Mouse (Mus musculus): ENCODE results near the gene Dnajc13. TPM values are rescaled to one million over a fixed set of nuclear protein-coding genes. Genes with fewer than 3 reads are reported as not detected.

Dnajc13 gene
- polyA plus RNA-seq, 1 experiment: 107 TPM

- Histone ChIP-seq H3K4me3 (ENCODE audit: insufficient read depth, low read length) (no peak overlapping the region), H3K4me1 (ENCODE audit: control insufficient read depth, insufficient read depth, low read length) (no peaks in the 10 kb centered on the region), H3K27ac (ENCODE audit: insufficient read depth, low read length) (no peak overlapping the region)
- TF ChIP-seq POLR2A (IDR thresholded peaks at IDR 0.05; ENCODE audit: low read depth, low read length) (no peak), CTCF (IDR thresholded peaks at IDR 0.05; ENCODE audit: borderline replicate concordance, insufficient read depth, low read length) (no peak)
Observed at GRCm38 (mm10) chr9:104280725-104281495, 18.2 kb upstream of the Dnajc13 start.

- no peak overlapping the region for H3K27ac ChIP-seq (ENCODE audit: insufficient read depth, low read length)
- TF ChIP-seq POLR2A (IDR thresholded peaks at IDR 0.05; ENCODE audit: low read depth, low read length) (no peak), CTCF (IDR thresholded peaks at IDR 0.05; ENCODE audit: borderline replicate concordance, insufficient read depth, low read length) (no peak)
- H3K4me3 ChIP-seq (ENCODE audit: insufficient read depth, low read length): no peak overlapping the region
- H3K4me1 ChIP-seq (ENCODE audit: control insufficient read depth, insufficient read depth, low read length): no peaks in the 10 kb centered on the region
Observed at GRCm38 (mm10) chr9:104277528-104278162, 14.9 kb upstream of the Dnajc13 start.

- Histone ChIP-seq H3K27ac (ENCODE audit: insufficient read depth, low read length) (no peak overlapping the region), H3K4me3 (ENCODE audit: insufficient read depth, low read length) (no peak overlapping the region), H3K4me1 (ENCODE audit: control insufficient read depth, insufficient read depth, low read length) (no peaks in the 10 kb centered on the region)
- TF ChIP-seq POLR2A (IDR thresholded peaks at IDR 0.05; ENCODE audit: low read depth, low read length): no peak
Observed at GRCm38 (mm10) chr9:104275084-104275785, 12.5 kb upstream of the Dnajc13 start.

- TF ChIP-seq POLR2A (IDR thresholded peaks at IDR 0.05; ENCODE audit: low read depth, low read length) (no peak), CTCF (IDR thresholded peaks at IDR 0.05; ENCODE audit: borderline replicate concordance, insufficient read depth, low read length) (no peak)
Observed at GRCm38 (mm10) chr9:104272057-104272456, 9.3 kb upstream of the Dnajc13 start.

GRCm38 (mm10) chr9:104271642-104272041, 8.9 kb upstream of the Dnajc13 start:
- Histone ChIP-seq H3K4me1 (ENCODE audit: control insufficient read depth, insufficient read depth, low read length) (no peaks in the 10 kb centered on the region), H3K27ac (ENCODE audit: insufficient read depth, low read length) (no peak overlapping the region), H3K4me3 (ENCODE audit: insufficient read depth, low read length) (no peak overlapping the region)
- no peak for TF ChIP-seq POLR2A (IDR thresholded peaks at IDR 0.05; ENCODE audit: low read depth, low read length)
- TF ChIP-seq CTCF (IDR thresholded peaks at IDR 0.05; ENCODE audit: borderline replicate concordance, insufficient read depth, low read length): no peak

More at GRCm38 (mm10) chr9:104272057-104272456, 9.3 kb upstream of the Dnajc13 start:
- no peak overlapping the region for H3K4me3 ChIP-seq (ENCODE audit: insufficient read depth, low read length)
- no peak overlapping the region for H3K27ac ChIP-seq (ENCODE audit: insufficient read depth, low read length)
- no peaks in the 10 kb centered on the region for H3K4me1 ChIP-seq (ENCODE audit: control insufficient read depth, insufficient read depth, low read length)

- H3K4me1 ChIP-seq (ENCODE audit: control insufficient read depth, insufficient read depth, low read length): no peaks in the 10 kb centered on the region
Observed at GRCm38 (mm10) chr9:104269944-104270343, 7.2 kb upstream of the Dnajc13 start.

DNA sequence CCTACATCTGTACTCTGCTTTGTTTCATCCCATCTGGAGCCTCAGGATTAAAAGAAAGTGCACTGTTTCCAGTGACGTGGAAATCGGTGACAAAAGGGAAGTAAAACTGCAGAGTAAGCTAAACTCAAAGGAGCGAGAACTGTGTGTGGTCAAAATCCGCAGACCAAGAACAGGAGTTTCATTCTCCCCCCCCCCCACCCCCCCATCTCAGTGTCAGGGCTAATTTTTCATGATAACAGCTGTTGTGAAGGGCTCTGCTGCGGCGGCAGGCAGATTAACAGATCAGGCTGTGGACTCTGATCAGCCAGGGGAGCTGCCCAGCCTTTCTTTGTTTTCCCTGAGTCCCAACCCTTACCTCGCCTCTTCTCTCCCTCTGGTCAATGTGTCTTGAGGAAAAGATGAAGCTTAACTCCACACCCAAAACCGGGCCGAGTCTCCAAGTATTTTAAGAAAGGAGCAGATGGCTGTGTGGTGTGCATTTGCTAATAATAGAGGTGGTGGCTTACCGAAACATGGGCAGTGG, 6.7 kb upstream of the Dnajc13 start:
- H3K4me3 ChIP-seq (ENCODE audit: insufficient read depth, low read length): no peak overlapping the region
- TF ChIP-seq POLR2A (IDR thresholded peaks at IDR 0.05; ENCODE audit: low read depth, low read length) (no peak), CTCF (IDR thresholded peaks at IDR 0.05; ENCODE audit: borderline replicate concordance, insufficient read depth, low read length) (no peak)

More at GRCm38 (mm10) chr9:104269944-104270343, 7.2 kb upstream of the Dnajc13 start:
- no peak for TF ChIP-seq POLR2A (IDR thresholded peaks at IDR 0.05; ENCODE audit: low read depth, low read length)
- TF ChIP-seq CTCF (IDR thresholded peaks at IDR 0.05; ENCODE audit: borderline replicate concordance, insufficient read depth, low read length): no peak
- H3K4me3 ChIP-seq (ENCODE audit: insufficient read depth, low read length): no peak overlapping the region
- no peak overlapping the region for H3K27ac ChIP-seq (ENCODE audit: insufficient read depth, low read length)

GRCm38 (mm10) chr9:104264567-104264966, 1.8 kb upstream of the Dnajc13 start:
- no peak overlapping the region for H3K27ac ChIP-seq (ENCODE audit: insufficient read depth, low read length)
- no peak overlapping the region for H3K4me3 ChIP-seq (ENCODE audit: insufficient read depth, low read length)
- TF ChIP-seq CTCF (IDR thresholded peaks at IDR 0.05; ENCODE audit: borderline replicate concordance, insufficient read depth, low read length) (no peak), POLR2A (IDR thresholded peaks at IDR 0.05; ENCODE audit: low read depth, low read length) (no peak)
- peaks cover 6% of the 10 kb centered on the region for H3K4me1 ChIP-seq (ENCODE audit: control insufficient read depth, insufficient read depth, low read length)

More for the DNA sequence above, 6.7 kb upstream of the Dnajc13 start:
- H3K27ac ChIP-seq (ENCODE audit: insufficient read depth, low read length): no peak overlapping the region
- H3K4me1 ChIP-seq (ENCODE audit: control insufficient read depth, insufficient read depth, low read length): no peaks in the 10 kb centered on the region

DNA sequence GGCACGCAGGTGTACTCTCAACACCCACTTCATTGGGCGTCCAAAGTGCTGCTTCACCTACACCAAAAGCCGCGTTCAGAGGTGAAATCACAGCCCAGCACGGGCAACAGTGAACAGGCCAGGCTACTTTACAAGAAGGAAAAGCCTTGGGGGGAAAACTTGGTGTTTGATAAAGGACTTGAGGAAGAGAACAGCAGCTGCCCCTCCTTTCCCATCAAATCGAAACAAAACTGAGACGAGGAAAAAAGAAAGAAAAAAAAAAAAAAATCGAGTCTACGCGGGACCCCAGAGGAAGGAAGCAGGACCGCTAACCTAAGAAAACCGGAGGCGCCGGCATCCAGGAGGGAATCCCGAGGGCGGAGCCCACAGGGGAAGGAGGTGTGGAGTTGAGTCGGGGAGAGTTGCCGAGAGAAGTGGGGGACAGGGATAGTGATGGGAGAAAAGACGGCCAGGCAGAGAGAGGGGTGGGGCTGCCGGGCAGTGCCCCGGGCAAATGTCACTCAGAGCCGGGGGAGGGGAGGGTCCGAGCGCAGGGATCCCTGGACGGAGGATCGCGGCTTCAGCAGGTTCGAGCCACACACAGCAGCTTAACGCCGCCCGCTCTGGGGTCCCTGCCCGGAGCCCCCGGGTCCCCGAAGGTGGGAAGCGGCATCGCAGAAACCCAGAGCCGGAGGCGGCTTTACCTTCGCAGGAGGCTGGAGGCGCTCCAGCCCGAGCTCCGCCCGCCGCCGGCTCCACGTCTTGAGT, 541 bp downstream of the Dnajc13 start:
- peak overlapping the region; percentile 38 for H3K27ac ChIP-seq (ENCODE audit: insufficient read depth, low read length)
- H3K4me3 ChIP-seq (ENCODE audit: insufficient read depth, low read length): peak overlapping the region; percentile 96
- TF ChIP-seq CTCF (IDR thresholded peaks at IDR 0.05; ENCODE audit: borderline replicate concordance, insufficient read depth, low read length) (no peak), POLR2A (IDR thresholded peaks at IDR 0.05; ENCODE audit: low read depth, low read length) (peak; percentile 26; the same call in 1 of the 2 replicates)
- peaks cover 10% of the 10 kb centered on the region for H3K4me1 ChIP-seq (ENCODE audit: control insufficient read depth, insufficient read depth, low read length)
